Mouse (Mus musculus): ENCODE measurements around the gene Plpp3. TPM values are rescaled to one million over a fixed set of nuclear protein-coding genes. Genes with fewer than 3 reads are reported as not detected.

Gene Plpp3
- 3.4 and 4.6 TPM in 2 replicates for polyA plus RNA-seq (2012; ENCODE audit: low replicate concordance)

DNA sequence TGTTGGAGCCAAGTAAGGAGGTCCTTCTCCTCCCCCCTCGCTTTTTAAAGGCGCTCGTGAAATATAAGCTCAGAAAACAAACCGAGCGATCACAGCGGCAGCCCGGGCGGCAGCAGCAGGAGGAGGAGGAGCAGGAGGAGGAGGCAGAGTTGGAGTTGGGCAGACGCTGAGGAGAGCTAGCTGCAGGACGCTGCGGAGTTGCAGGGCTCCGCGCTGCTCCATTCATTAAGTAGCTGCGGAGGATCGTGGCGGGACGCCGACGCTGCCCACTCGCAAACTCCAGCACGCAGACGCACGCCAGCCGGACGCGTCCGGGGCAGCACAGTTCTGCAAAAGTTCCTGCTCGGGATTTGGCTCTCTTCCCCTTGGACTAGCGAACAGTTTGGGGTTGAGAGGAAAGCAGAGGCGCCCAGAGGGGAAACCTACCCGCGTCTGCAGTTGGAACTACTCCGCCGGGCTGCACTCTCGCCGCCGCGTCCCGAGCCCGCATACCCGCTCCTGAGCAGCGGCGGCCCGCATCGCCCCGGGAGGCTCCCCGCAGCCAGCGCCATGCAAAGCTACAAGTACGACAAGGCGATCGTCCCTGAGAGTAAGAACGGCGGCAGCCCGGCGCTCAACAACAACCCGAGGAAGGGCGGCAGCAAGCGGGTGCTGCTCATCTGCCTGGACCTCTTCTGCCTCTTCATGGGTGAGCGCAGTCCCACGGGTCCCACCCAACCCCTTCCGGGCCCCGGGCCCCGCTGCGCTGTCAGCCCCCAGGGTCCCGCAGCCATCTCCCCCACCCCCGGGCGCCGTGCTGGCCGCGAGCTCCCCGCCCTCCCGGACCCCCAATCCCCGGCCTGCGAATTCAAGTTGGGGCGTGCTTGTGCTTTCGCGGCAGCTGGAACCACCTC lies at the start of gene Plpp3:
Gene Plpp3 (plus strand): TSS at position 72 of the 893 bp plus-strand sequence.

GRCm38 (mm10) chr4:105109199-105109989 lies 47.8 kb upstream of the Plpp3 start, which contains the start of gene Prkaa2:
TSS of gene Prkaa2 (minus strand) at chr4:105109890.

Other genes with a start within 250 kb of the Plpp3 start
- gene Fyb2, start 243.9 kb upstream of the Plpp3 start, polyA plus RNA-seq (2012; ENCODE audit: low replicate concordance) = 0.10 TPM in 1 of 2 replicates, not detected in the other
- 0.02 TPM in 1 of 2 replicates, not detected in the other for gene Prkaa2, start 47.5 kb upstream of the Plpp3 start, polyA plus RNA-seq (2012; ENCODE audit: low replicate concordance)